ENCODE assay signal across 8 mouse cellular contexts in genomic region chr14:34310234-34310965, GRCm38 (mm10). TPM values are rescaled to one million over a fixed set of nuclear protein-coding genes. Genes with fewer than 3 reads are reported as not detected.
DNase-seq lines count a peak whose midpoint lies in the region; ATAC-seq and TF ChIP-seq lines count a peak whose summit lies in the region.

TSS of gene Shld2 (minus strand) at chr14:34310493.
TSS of gene Glud1 (plus strand) at chr14:34310727.

- peaks cover 12 to 30% of the 10 kb centered on the region in 2 experiments for H3K4me1 ChIP-seq in MEL (ENCODE audit: control insufficient read depth in 1 of 2, insufficient read depth in 2 of 2, low read length in 2 of 2)
- peaks cover 25% of the 10 kb centered on the region for H3K4me1 ChIP-seq in hindbrain, embryonic 10.5 days (replicated peaks)
- H3K4me1 ChIP-seq in lung, postnatal 0 days (ENCODE audit: insufficient read depth, low read depth, low read length), result peaks cover 5% of the 10 kb centered on the region; the same call in 1 of the 2 replicates

- H3K4me3 ChIP-seq in MEL (ENCODE audit: control insufficient read depth in 1 of 2, insufficient read depth in 1 of 2, low read depth in 2 of 2, low read length in 2 of 2), result peak within 1 kb of the TSS; percentile 91 to 93
- H3K4me3 ChIP-seq in hindbrain, embryonic 10.5 days, result peak within 1 kb of the TSS; percentile 95
- H3K4me3 ChIP-seq in lung, postnatal 0 days (ENCODE audit: low read depth, low read length), result peak within 1 kb of the TSS; percentile 78

- DNase-seq in MEL (ENCODE audit: low read depth, low spot score), result peak; percentile 91
- DNase-seq in cerebellum, adult 8-10 months, result peak; percentile 96
- peak; percentile 95 for DNase-seq in hindbrain, embryonic 10.5 days (ENCODE audit: low spot score)
- DNase-seq in layer of hippocampus, adult 9-11 months, result peak; percentile 96
- DNase-seq in lung, postnatal 0 days (ENCODE audit: low spot score), result peak; percentile 98
- peak; percentile 96 for DNase-seq in ovary, postnatal 14 days (ENCODE audit: low spot score)
- peak; percentile 94 for DNase-seq in thymus, postnatal 14 days

- no peaks in the 10 kb centered on the region for H3K27me3 ChIP-seq in MEL (ENCODE audit: control insufficient read depth in 1 of 2, insufficient read depth in 2 of 2, low read length in 2 of 2)
- no peaks in the 10 kb centered on the region for H3K27me3 ChIP-seq in hindbrain, embryonic 10.5 days (ENCODE audit: insufficient read depth, poor library complexity, severe bottlenecking)
- H3K27me3 ChIP-seq in lung, postnatal 0 days (replicated peaks; ENCODE audit: insufficient read depth, low read length), result no peaks in the 10 kb centered on the region

- H3K27ac ChIP-seq in MEL (ENCODE audit: control insufficient read depth, low read depth, low read length), result peak within 1 kb of the TSS; percentile 63
- peak within 1 kb of the TSS; percentile 98 for H3K27ac ChIP-seq in hindbrain, embryonic 10.5 days
- H3K27ac ChIP-seq in lung, postnatal 0 days (ENCODE audit: low read length), result peak within 1 kb of the TSS; percentile 94

- peak; percentile 91 for ATAC-seq in frontal cortex, adult (ENCODE audit: low TSS enrichment)
- ATAC-seq in lung, postnatal 0 days, result peak; percentile 97

- TF ChIP-seq EP300 in MEL (IDR thresholded peaks at IDR 0.05; ENCODE audit: low read depth in 1 of 2, low read length in 2 of 2), result no peak
- TF ChIP-seq EP300 in lung, postnatal 0 days (IDR thresholded peaks at IDR 0.05), result no peak

- peak within 1 kb of the TSS; percentile 65 for H3K4me2 ChIP-seq in lung, postnatal 0 days (replicated peaks; ENCODE audit: low read depth, low read length)

- peaks cover 40% of the 10 kb centered on the region for H3K79me2 ChIP-seq in MEL (ENCODE audit: control insufficient read depth, insufficient read depth, low read length, poor library complexity)

- TF ChIP-seq CTCF in MEL (IDR thresholded peaks at IDR 0.05 in 2 of 3, conservative IDR thresholded peaks at IDR 0.05 in 1 of 3; ENCODE audit: control insufficient read depth in 1 of 3, insufficient read depth in 1 of 3, low read depth in 2 of 3, low read length in 3 of 3, poor library complexity in 1 of 3, severe bottlenecking in 1 of 3), result 0 out of 6 replicates have a peak, but pooled peaks of 1 of the 3 experiments have one; percentile 3
- TF ChIP-seq CTCF in lung, postnatal 0 days (IDR thresholded peaks at IDR 0.05), result peak; percentile 24; the same call in 1 of the 2 replicates

- H3K36me3 ChIP-seq in MEL (ENCODE audit: control insufficient read depth in 1 of 2, insufficient read depth in 2 of 2, low read length in 2 of 2), result peaks cover 6 to 31% of the 10 kb centered on the region in 2 experiments
- peaks cover 5% of the 10 kb centered on the region; the same call in 1 of the 2 replicates for H3K36me3 ChIP-seq in hindbrain, embryonic 10.5 days
- H3K36me3 ChIP-seq in lung, postnatal 0 days (ENCODE audit: insufficient read depth, low read length), result no peaks in the 10 kb centered on the region

- TF ChIP-seq POLR2A in MEL (IDR thresholded peaks at IDR 0.05; ENCODE audit: control insufficient read depth in 1 of 2, insufficient read depth in 1 of 2, low read depth in 1 of 2, low read length in 2 of 2, poor library complexity in 1 of 2), result peak; percentile 82 to 96

- TF ChIP-seq RAD21 in MEL (IDR thresholded peaks at IDR 0.05; ENCODE audit: low read depth, low read length), result no peak

- H3K9me3 ChIP-seq in MEL (replicated peaks; ENCODE audit: insufficient read depth, low read length), result no peaks in the 10 kb centered on the region
- H3K9me3 ChIP-seq in hindbrain, embryonic 10.5 days, result no peaks in the 10 kb centered on the region
- no peaks in the 10 kb centered on the region for H3K9me3 ChIP-seq in lung, postnatal 0 days (ENCODE audit: low read length)

- WGBS in hindbrain, embryonic 10.5 days, result under 1% methylated on average over 100 of the region's 100 CpGs
- 3% methylated on average over 49 of the region's 100 CpGs for WGBS in lung, postnatal 0 days

- peak within 1 kb of the TSS; percentile 97 for H3K9ac ChIP-seq in MEL (ENCODE audit: control insufficient read depth, low read depth, low read length, poor library complexity, severe bottlenecking)
- peak within 1 kb of the TSS; percentile 83 for H3K9ac ChIP-seq in lung, postnatal 0 days (replicated peaks; ENCODE audit: low read depth)

TF ChIP-seq in MEL, 35 proteins besides CTCF, POLR2A, EP300 and RAD21:
- TF ChIP-seq KAT2A (conservative IDR thresholded peaks at IDR 0.05; ENCODE audit: low read depth, low read length) (peak; percentile 36; the same call in 1 of the 2 replicates), POLR2AphosphoS5 (IDR thresholded peaks at IDR 0.05; ENCODE audit: borderline replicate concordance, low read depth, low read length) (no peak; the same call in 1 of the 2 replicates), MAZ (IDR thresholded peaks at IDR 0.05; ENCODE audit: low read depth, low read length) (0 out of 2 replicates have a peak, but pooled peaks have one; percentile 36), SIN3A (IDR thresholded peaks at IDR 0.05; ENCODE audit: low read length) (peak; percentile 73), ELF1 (IDR thresholded peaks at IDR 0.05; ENCODE audit: low read depth, low read length) (peak; percentile 70), MEF2A (IDR thresholded peaks at IDR 0.05; ENCODE audit: extremely low read depth, insufficient replicate concordance, low read depth, low read length, poor library complexity, severe bottlenecking) (no peak), BHLHE40 (IDR thresholded peaks at IDR 0.05; ENCODE audit: borderline replicate concordance, low read depth, low read length) (peak; percentile 52; the same call in 1 of the 2 replicates), ZMIZ1 (IDR thresholded peaks at IDR 0.05; ENCODE audit: low read depth, low read length) (no peak; the same call in 1 of the 2 replicates), POLR2AphosphoS2 (IDR thresholded peaks at IDR 0.05; ENCODE audit: low read length) (peak; percentile 69; the same call in 1 of the 2 replicates), NELFE (IDR thresholded peaks at IDR 0.05; ENCODE audit: low read depth, low read length) (peak; percentile 90), ZC3H11A (IDR thresholded peaks at IDR 0.05; ENCODE audit: low read depth, low read length) (no peak), NRF1 (IDR thresholded peaks at IDR 0.05; ENCODE audit: insufficient read depth, low read depth, low read length, poor library complexity, severe bottlenecking) (peak; percentile 78), TCF12 (IDR thresholded peaks at IDR 0.05; ENCODE audit: low read depth, low read length) (peak; percentile 16; the same call in 1 of the 2 replicates), CHD1 (IDR thresholded peaks at IDR 0.05; ENCODE audit: low read depth, low read length) (no peak), TBP (IDR thresholded peaks at IDR 0.05; ENCODE audit: low read depth, low read length) (peak; percentile 71; the same call in 1 of the 2 replicates), HCFC1 (IDR thresholded peaks at IDR 0.05; ENCODE audit: low read depth, low read length) (peak; percentile 41; the same call in 1 of the 2 replicates), UBTF (IDR thresholded peaks at IDR 0.05; ENCODE audit: borderline replicate concordance, insufficient read depth, low read depth, low read length) (0 out of 2 replicates have a peak, but pooled peaks have one; percentile 20), ETS1 (IDR thresholded peaks at IDR 0.05; ENCODE audit: low read depth, low read length) (0 out of 2 replicates have a peak, but pooled peaks have one; percentile 27), GABPA (IDR thresholded peaks at IDR 0.05; ENCODE audit: low read depth, low read length) (no peak), TAL1 (IDR thresholded peaks at IDR 0.05; ENCODE audit: low read length) (no peak)

RNA-seq across cellular contexts. Expression of gene Shld2, which starts in this region (rescaled TPM):
- 7.9 and 9.2 TPM in 2 replicates for total RNA-seq in MEL (2012; rRNA removed)
- polyA plus RNA-seq in MEL (2012; ENCODE audit: insufficient read depth in 1 of 2, insufficient read length in 2 of 2, low read depth in 1 of 2, low replicate concordance in 2 of 2, missing spikeins in 1 of 2), result 1 to 10 TPM in 1 of 2 experiments, not detected in 1; 7.0 TPM
- polyA plus RNA-seq in hindbrain, embryonic 10.5 days (2016; fragmentation: Nextera tagmentation; extraction: Ambion mirVana), result 6.1 and 10.0 TPM in 2 replicates
- 7.5 and 9.7 TPM in 2 replicates for polyA plus RNA-seq in lung, postnatal 0 days (2015; fragmentation: Nextera tagmentation; extraction: Ambion mirVana)

RNA-seq across cellular contexts. Expression of gene Glud1, which starts in this region (rescaled TPM):
- total RNA-seq in MEL (2012; rRNA removed), result 92.3 and 99.9 TPM in 2 replicates
- 100 to 1,000 TPM in 1 of 2 experiments, 10 to 100 TPM in 1; 57.1 to 125 TPM for polyA plus RNA-seq in MEL (2012; ENCODE audit: insufficient read depth in 1 of 2, insufficient read length in 2 of 2, low read depth in 1 of 2, low replicate concordance in 2 of 2, missing spikeins in 1 of 2)
- 77.9 and 82.0 TPM in 2 replicates for polyA plus RNA-seq in hindbrain, embryonic 10.5 days (2016; fragmentation: Nextera tagmentation; extraction: Ambion mirVana)
- 63.2 and 64.3 TPM in 2 replicates for polyA plus RNA-seq in lung, postnatal 0 days (2015; fragmentation: Nextera tagmentation; extraction: Ambion mirVana)

Comparison
In these comparisons a context has a peak if more than half of its experiments do, and no peak if none do; other contexts are left out.
1. Peak in every context shown above with its lines: DNase-seq, ATAC-seq, H3K4me3 ChIP-seq and H3K27ac ChIP-seq.